Mouse (Mus musculus) neural tube, embryonic 12.5 days (tissue): ENCODE measurements around the gene Timm8b. TPM values are rescaled to one million over a fixed set of nuclear protein-coding genes. Genes with fewer than 3 reads are reported as not detected.

Experiments used
- polyA plus RNA-seq: library from polyadenylated mRNA; unstranded; fragments of >200 nt; fragmentation: Nextera tagmentation; extraction: Ambion mirVana; gene quantifications from 2 replicates; pipeline ENCODE4 v1.2.1, GENCODE M21; 2016

Gene Timm8b
- polyA plus RNA-seq, 1 experiment from 2014 or later = 323 TPM

Other genes with a start within 250 kb of the Timm8b start
- 0.22 and 0.24 TPM in 2 replicates for gene Plet1, start 109.4 kb upstream of the Timm8b start, polyA plus RNA-seq
- 98.8 and 101 TPM in 2 replicates for gene Pts, start 75.2 kb upstream of the Timm8b start, polyA plus RNA-seq
- 10.4 and 13.6 TPM in 2 replicates for gene Il18, start 49.1 kb upstream of the Timm8b start, polyA plus RNA-seq
- 0.09 and 0.15 TPM in 2 replicates for gene Bco2, start 48.7 kb upstream of the Timm8b start, polyA plus RNA-seq
- gene Tex12, start 42.6 kb upstream of the Timm8b start, polyA plus RNA-seq = 0.19 and 0.20 TPM in 2 replicates
- gene Sdhd, start 98 bp upstream of the Timm8b start, polyA plus RNA-seq = 213 and 215 TPM in 2 replicates
- gene Pih1d2, start 13.4 kb downstream of the Timm8b start, polyA plus RNA-seq = 5.8 and 8.5 TPM in 2 replicates
- 30.2 and 30.4 TPM in 2 replicates for gene Nkapd1, start 13.6 kb downstream of the Timm8b start, polyA plus RNA-seq
- 46.2 and 56.0 TPM in 2 replicates for gene Dlat, start 55.9 kb downstream of the Timm8b start, polyA plus RNA-seq
- 29.2 and 29.9 TPM in 2 replicates for gene Dixdc1, start 135.6 kb downstream of the Timm8b start, polyA plus RNA-seq
- 0.95 and 1.5 TPM in 2 replicates for gene 2310030G06Rik, start 142.6 kb downstream of the Timm8b start, polyA plus RNA-seq
- gene Cryab, start 147.4 kb downstream of the Timm8b start, polyA plus RNA-seq = 12.8 and 17.5 TPM in 2 replicates
- gene Hspb2, start 148.4 kb downstream of the Timm8b start, polyA plus RNA-seq = 4.9 and 7.2 TPM in 2 replicates
- gene Fdxacb1, start 164.3 kb downstream of the Timm8b start, polyA plus RNA-seq = 10.2 and 12.2 TPM in 2 replicates
- 45.6 and 48.3 TPM in 2 replicates for gene Alg9, start 171.1 kb downstream of the Timm8b start, polyA plus RNA-seq
- 39.7 and 44.4 TPM in 2 replicates for gene 1110032A03Rik, start 171.6 kb downstream of the Timm8b start, polyA plus RNA-seq
- gene Ppp2r1b, start 241.4 kb downstream of the Timm8b start, polyA plus RNA-seq = 85.2 and 86.8 TPM in 2 replicates